Comparison of ENCODE assay signal across 13 mouse cellular contexts in the genomic region with DNA sequence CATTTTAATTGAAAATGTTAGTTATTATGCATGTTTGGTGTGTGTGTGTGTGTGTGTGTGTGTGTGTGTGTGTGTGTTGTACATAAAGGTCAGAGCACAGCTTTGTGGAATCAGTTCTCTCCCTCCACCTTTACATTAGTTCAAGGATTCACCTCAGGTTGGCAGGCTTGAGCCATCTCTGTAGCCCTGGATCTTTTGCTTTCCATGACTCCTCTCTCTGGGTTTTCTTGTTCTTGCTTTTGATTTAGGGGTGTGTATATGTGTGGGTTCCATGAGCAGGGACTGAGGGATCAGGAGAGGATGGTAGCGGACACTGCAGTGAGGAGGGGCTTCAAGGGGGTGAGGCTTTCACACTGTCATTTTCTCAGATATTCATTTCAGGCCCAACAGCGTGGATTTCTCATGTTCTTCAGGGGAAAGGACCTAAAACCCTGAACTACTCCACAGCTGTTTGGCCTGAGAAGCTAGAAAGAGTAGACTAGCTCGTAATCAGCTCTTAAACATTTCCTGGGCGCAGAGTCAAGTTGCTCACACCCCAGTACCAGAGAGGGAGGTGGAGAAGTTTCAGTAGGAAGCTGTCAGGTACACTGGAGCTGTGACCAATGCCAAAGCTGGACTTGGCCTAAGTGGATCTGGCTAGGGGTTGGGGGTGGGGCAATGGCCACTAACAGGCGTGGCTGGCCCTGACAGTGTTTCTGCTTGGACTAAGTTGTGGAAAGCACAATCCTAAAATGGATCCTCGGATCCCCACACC. TPM values are rescaled to one million over a fixed set of nuclear protein-coding genes. Genes with fewer than 3 reads are reported as not detected.
DNase-seq lines count a peak whose midpoint lies in the region; ATAC-seq lines count a peak whose summit lies in the region.
"Had no signal": no experiment of that assay in that cellular context is flagged by ENCODE, and none has a peak within 500 bp of the region (broad histone marks: within the 10 kb centered on the region; RNA-seq: fewer than 3 reads in every experiment).

No protein-coding gene starts in this region.

- no peaks in the 10 kb centered on the region for H3K9me3 ChIP-seq in hindbrain, embryonic 12.5 days (replicated peaks)
- no peaks in the 10 kb centered on the region for H3K9me3 ChIP-seq in hindbrain, embryonic 10.5 days
- no peaks in the 10 kb centered on the region for H3K9me3 ChIP-seq in midbrain, embryonic 11.5 days (ENCODE audit: control insufficient read depth, low read length)
- H3K9me3 ChIP-seq: limb, embryonic 12.5 days had no signal

- no peak overlapping the region for H3K9ac ChIP-seq in hindbrain, embryonic 12.5 days
- no peak overlapping the region for H3K9ac ChIP-seq in midbrain, embryonic 11.5 days (ENCODE audit: low read length)
- H3K9ac ChIP-seq: limb, embryonic 12.5 days had no signal

- no peaks in the 10 kb centered on the region for H3K36me3 ChIP-seq in hindbrain, embryonic 12.5 days
- H3K36me3 ChIP-seq in hindbrain, embryonic 10.5 days, result no peaks in the 10 kb centered on the region
- no peaks in the 10 kb centered on the region for H3K36me3 ChIP-seq in midbrain, embryonic 11.5 days (ENCODE audit: control insufficient read depth, insufficient read depth, low read length)
- H3K36me3 ChIP-seq: limb, embryonic 12.5 days had no signal

- 80% methylated on average over 6 of the region's 6 CpGs for WGBS in hindbrain, embryonic 12.5 days
- 78% methylated on average over 6 of the region's 6 CpGs for WGBS in hindbrain, embryonic 10.5 days
- 77% methylated on average over 6 of the region's 6 CpGs for WGBS in midbrain, embryonic 11.5 days

- H3K4me1 ChIP-seq in hindbrain, embryonic 12.5 days, result peaks cover 53% of the 10 kb centered on the region
- H3K4me1 ChIP-seq in hindbrain, embryonic 10.5 days (replicated peaks), result peaks cover 49% of the 10 kb centered on the region
- peaks cover 11% of the 10 kb centered on the region for H3K4me1 ChIP-seq in midbrain, embryonic 11.5 days (ENCODE audit: control insufficient read depth, insufficient read depth, low read length)

- peak overlapping the region; percentile 55 for H3K27ac ChIP-seq in hindbrain, embryonic 12.5 days
- H3K27ac ChIP-seq in hindbrain, embryonic 10.5 days, result no peak overlapping the region
- peak overlapping the region; percentile 57 for H3K27ac ChIP-seq in midbrain, embryonic 11.5 days (ENCODE audit: low read depth, low read length)
- H3K27ac ChIP-seq: limb, embryonic 12.5 days; macrophage had no signal

- no peak for DNase-seq in hindbrain, embryonic 10.5 days (ENCODE audit: low spot score)
- DNase-seq in right cerebral cortex, adult 18-20 months, result peak; percentile 43
- DNase-seq in right cerebral cortex, postnatal 36 days (ENCODE audit: low spot score in 2 of 2), result no peak
- DNase-seq in midbrain, embryonic 11.5 days (ENCODE audit: low spot score, missing footprints), result peak; percentile 78
- DNase-seq in right cerebral cortex, postnatal 10 days (ENCODE audit: low spot score in 2 of 2), result no peak
- DNase-seq in heart, adult 9 months (ENCODE audit: low spot score in 2 of 2), result no peak
- no peak for DNase-seq in kidney, postnatal 36 days
- DNase-seq: heart, postnatal 4 days; kidney, postnatal 4 days; thymus, postnatal 36 days had no signal

- no peak for ATAC-seq in hindbrain, embryonic 12.5 days (ENCODE audit: low FRiP score)
- ATAC-seq in midbrain, embryonic 11.5 days (ENCODE audit: low FRiP score), result no peak

- H3K27me3 ChIP-seq in hindbrain, embryonic 12.5 days, result peaks cover 25% of the 10 kb centered on the region
- H3K27me3 ChIP-seq in hindbrain, embryonic 10.5 days (ENCODE audit: insufficient read depth, poor library complexity, severe bottlenecking), result peaks cover 18% of the 10 kb centered on the region
- no peaks in the 10 kb centered on the region for H3K27me3 ChIP-seq in midbrain, embryonic 11.5 days (ENCODE audit: control insufficient read depth, insufficient read depth, low read length)

- no peak overlapping the region for H3K4me3 ChIP-seq in hindbrain, embryonic 12.5 days
- no peak overlapping the region for H3K4me3 ChIP-seq in hindbrain, embryonic 10.5 days
- H3K4me3 ChIP-seq in midbrain, embryonic 11.5 days (ENCODE audit: low read depth, low read length), result no peak overlapping the region
- H3K4me3 ChIP-seq: limb, embryonic 12.5 days had no signal

- no peak overlapping the region for H3K4me2 ChIP-seq in hindbrain, embryonic 12.5 days (replicated peaks)
- no peak overlapping the region for H3K4me2 ChIP-seq in midbrain, embryonic 11.5 days
- H3K4me2 ChIP-seq: limb, embryonic 12.5 days had no signal

RNA-seq across cellular contexts. Expression of a gene that starts 2.6 kb away (rescaled TPM):
- polyA plus RNA-seq in hindbrain, embryonic 12.5 days (2016; fragmentation: Nextera tagmentation; extraction: Ambion mirVana), result 14.8 and 17.6 TPM in 2 replicates
- 11.2 and 15.8 TPM in 2 replicates for polyA plus RNA-seq in hindbrain, embryonic 10.5 days (2016; fragmentation: Nextera tagmentation; extraction: Ambion mirVana)
- polyA plus RNA-seq in midbrain, embryonic 11.5 days (2014; fragmentation: Nextera tagmentation; extraction: Ambion mirVana), result 7.3 and 9.7 TPM in 2 replicates
- polyA plus RNA-seq: macrophage had no signal

RNA-seq across cellular contexts. Expression of a gene that starts 52.5 kb away (rescaled TPM):
- polyA plus RNA-seq in hindbrain, embryonic 12.5 days (2016; fragmentation: Nextera tagmentation; extraction: Ambion mirVana), result 1.0 and 1.5 TPM in 2 replicates
- 0.90 and 0.99 TPM in 2 replicates for polyA plus RNA-seq in hindbrain, embryonic 10.5 days (2016; fragmentation: Nextera tagmentation; extraction: Ambion mirVana)
- 0.41 and 0.90 TPM in 2 replicates for polyA plus RNA-seq in midbrain, embryonic 11.5 days (2014; fragmentation: Nextera tagmentation; extraction: Ambion mirVana)
- polyA plus RNA-seq: macrophage had no signal

RNA-seq across cellular contexts. Expression of a gene that starts 59.9 kb away (rescaled TPM):
- polyA plus RNA-seq in hindbrain, embryonic 12.5 days (2016; fragmentation: Nextera tagmentation; extraction: Ambion mirVana), result 0.17 and 0.38 TPM in 2 replicates
- polyA plus RNA-seq in hindbrain, embryonic 10.5 days (2016; fragmentation: Nextera tagmentation; extraction: Ambion mirVana), result not detected in 2 replicates
- polyA plus RNA-seq in midbrain, embryonic 11.5 days (2014; fragmentation: Nextera tagmentation; extraction: Ambion mirVana), result 0.12 TPM in 1 of 2 replicates, not detected in the other
- polyA plus RNA-seq: macrophage had no signal

Comparison
In these comparisons a context has a peak if more than half of its experiments do, and no peak if none do; other contexts are left out.
1. DNase-seq: peak in right cerebral cortex, adult 18-20 months (single experiment) and midbrain, embryonic 11.5 days (single experiment); none in hindbrain, embryonic 10.5 days (single experiment), right cerebral cortex, postnatal 36 days (0 of 2), right cerebral cortex, postnatal 10 days (0 of 2), heart, adult 9 months (0 of 2) and kidney, postnatal 36 days (0 of 2).